Mouse (Mus musculus) right cerebral cortex, postnatal 14 days (tissue): ENCODE data around the gene Ilkap.

Experiments
- DNase-seq: peaks from one replicate; pipeline ENCODE4 v3.0.0; 2022

The Ilkap gene

GRCm38 (mm10) chr1:91413898-91414594, 15.4 kb upstream of the Ilkap start, which contains the start of gene Hes6:
Hes6 (minus strand) TSS chr1:91414038.
- peak; percentile 73 for DNase-seq

- DNase-seq, result no peak
These were observed 14.9 kb upstream of the Ilkap start for GRCm38 (mm10) chr1:91413536-91413897.

- DNase-seq, result peak; percentile 91
These were observed 14.5 kb upstream of the Ilkap start for GRCm38 (mm10) chr1:91413030-91413506.

- DNase-seq, result peak; percentile 35
These were observed 13.8 kb upstream of the Ilkap start for GRCm38 (mm10) chr1:91412286-91413029.

- no peak for DNase-seq
These were observed 13.1 kb upstream of the Ilkap start for GRCm38 (mm10) chr1:91411631-91412285.

GRCm38 (mm10) chr1:91407819-91408218, 9.2 kb upstream of the Ilkap start:
- DNase-seq, result no peak

GRCm38 (mm10) chr1:91405406-91406169, 7.0 kb upstream of the Ilkap start:
- no peak for DNase-seq

GRCm38 (mm10) chr1:91404976-91405375, 6.4 kb upstream of the Ilkap start:
- no peak for DNase-seq

GRCm38 (mm10) chr1:91397927-91398259, 722 bp downstream of the Ilkap start:
- DNase-seq, result no peak

GRCm38 (mm10) chr1:91390369-91390768, 8.2 kb downstream of the Ilkap start:
- DNase-seq, result no peak

- no peak for DNase-seq
These were observed 17.5 kb downstream of the Ilkap start for GRCm38 (mm10) chr1:91381091-91381471.

- peak; percentile 88 for DNase-seq
These were observed 18.0 kb downstream of the Ilkap start for GRCm38 (mm10) chr1:91380453-91381090.

GRCm38 (mm10) chr1:91373414-91373835, 25.2 kb downstream of the Ilkap start:
- no peak for DNase-seq

- DNase-seq, result no peak
These were observed 28.6 kb downstream of the Ilkap start for GRCm38 (mm10) chr1:91370055-91370454.

GRCm38 (mm10) chr1:91369408-91369807, 29.2 kb downstream of the Ilkap start:
- no peak for DNase-seq

- DNase-seq, result no peak
These were observed 31.3 kb downstream of the Ilkap start for GRCm38 (mm10) chr1:91367295-91367694.

- peak; percentile 57 for DNase-seq
These were observed 32.2 kb downstream of the Ilkap start, which contains the start of gene Erfe for GRCm38 (mm10) chr1:91366215-91367108. Erfe (plus strand) TSS chr1:91366430.

- no peak for DNase-seq
These were observed 32.8 kb downstream of the Ilkap start for GRCm38 (mm10) chr1:91365816-91366214.

GRCm38 (mm10) chr1:91364822-91365644, 33.6 kb downstream of the Ilkap start:
- no peak for DNase-seq

- DNase-seq, result no peak
These were observed 36.5 kb downstream of the Ilkap start for GRCm38 (mm10) chr1:91362113-91362512.
